Mouse (Mus musculus) megakaryocyte, embryonic 14.5 days (primary cell): Measurements from ENCODE around the gene Rin3.

Experiments used
- FLI1 ChIP-seq: IDR thresholded peaks from 2 replicates; pipeline ENCODE4 v1.6.1; 2012; ENCODE audit warnings: low read length, inconsistent platforms, mixed read lengths
- GATA1 ChIP-seq: IDR thresholded peaks from 3 replicates; pipeline ENCODE4 v1.6.1; 2012; ENCODE audit warnings: mixed read lengths, low read length, inconsistent platforms, borderline replicate concordance

DNA sequence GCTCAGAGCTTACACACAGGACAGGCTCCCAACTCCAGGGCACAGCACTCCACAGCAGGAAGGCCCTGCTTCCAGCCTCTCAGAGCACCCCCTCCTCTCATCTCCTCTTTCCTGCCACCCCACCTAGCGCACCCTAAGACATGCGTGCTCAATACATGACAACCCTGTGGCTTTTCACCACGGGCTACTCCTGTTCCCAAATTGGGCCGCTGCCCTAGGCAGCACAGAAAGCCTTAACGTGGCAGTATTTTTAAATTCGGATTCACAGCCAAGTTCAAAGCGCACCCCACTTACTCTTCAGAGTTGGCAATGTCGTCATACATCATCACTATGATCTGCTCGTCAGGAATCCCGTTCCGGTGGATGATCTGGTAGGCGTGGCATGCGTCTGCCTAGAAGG is 130.3 kb downstream of the Rin3 start:
- TF ChIP-seq FLI1 (no peak), GATA1 (no peak)
